Mouse (Mus musculus): ENCODE measurements around the gene Bcan.

Gene Bcan

DNA sequence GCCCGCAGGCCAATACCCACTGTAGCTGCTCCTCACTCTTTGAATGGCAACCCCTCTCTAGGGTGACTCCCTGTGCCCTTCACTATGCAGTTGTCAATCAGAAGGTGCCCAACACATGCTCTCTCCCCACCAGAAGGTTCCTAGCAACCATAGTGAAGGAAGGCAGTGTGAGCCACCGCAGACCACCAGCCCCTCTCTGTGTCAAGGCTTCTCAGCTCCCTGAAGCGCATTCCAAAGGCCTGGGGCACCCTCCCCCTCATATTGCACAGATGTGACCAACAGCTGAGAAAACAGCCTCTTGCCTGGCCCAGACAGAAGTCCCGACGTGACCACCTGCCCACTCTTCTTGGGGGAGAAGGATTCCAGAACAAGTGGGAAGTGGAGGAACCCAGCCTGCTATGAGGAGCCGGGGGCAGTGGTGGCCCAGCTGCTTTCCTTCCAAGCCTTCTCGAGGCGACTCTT lies 27.8 kb downstream of the Bcan start:
- DNase-seq (ENCODE audit: low spot score): no peak

- DNase-seq (ENCODE audit: low spot score): no peak
Observed at GRCm38 (mm10) chr3:87971489-87972202, 28.4 kb downstream of the Bcan start.

DNA sequence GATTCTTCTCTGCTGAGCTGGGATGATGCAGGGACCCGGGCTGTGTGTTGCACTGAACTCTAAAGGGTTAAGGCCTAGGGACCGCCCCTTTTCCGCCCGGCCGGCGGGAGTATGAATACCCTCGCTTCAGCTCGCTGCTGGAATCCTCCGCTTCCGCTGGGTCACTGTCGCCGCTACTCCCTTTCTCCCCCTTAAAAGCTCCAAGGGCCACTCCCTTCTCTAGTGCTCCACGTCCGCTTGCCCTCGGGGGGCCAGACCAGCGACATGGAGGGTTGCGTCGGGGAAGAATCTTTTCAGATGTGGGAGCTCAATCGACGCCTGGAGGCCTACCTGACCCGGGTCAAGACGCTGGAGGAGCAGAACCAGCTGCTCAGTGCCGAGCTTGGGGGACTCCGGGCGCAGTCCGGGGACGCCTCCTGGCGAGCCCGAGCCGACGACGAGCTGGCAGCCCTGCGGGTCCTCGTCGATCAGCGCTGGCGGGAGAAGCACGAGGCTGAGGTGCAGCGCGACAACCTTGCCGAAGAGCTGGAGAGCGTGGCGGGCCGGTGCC lies 29.0 kb downstream of the Bcan start, which contains the start of gene Nes:
Gene Nes (plus strand): TSS at position 140 of the 550 bp plus-strand sequence.
- peak; percentile 20 for DNase-seq (ENCODE audit: low spot score)

DNA sequence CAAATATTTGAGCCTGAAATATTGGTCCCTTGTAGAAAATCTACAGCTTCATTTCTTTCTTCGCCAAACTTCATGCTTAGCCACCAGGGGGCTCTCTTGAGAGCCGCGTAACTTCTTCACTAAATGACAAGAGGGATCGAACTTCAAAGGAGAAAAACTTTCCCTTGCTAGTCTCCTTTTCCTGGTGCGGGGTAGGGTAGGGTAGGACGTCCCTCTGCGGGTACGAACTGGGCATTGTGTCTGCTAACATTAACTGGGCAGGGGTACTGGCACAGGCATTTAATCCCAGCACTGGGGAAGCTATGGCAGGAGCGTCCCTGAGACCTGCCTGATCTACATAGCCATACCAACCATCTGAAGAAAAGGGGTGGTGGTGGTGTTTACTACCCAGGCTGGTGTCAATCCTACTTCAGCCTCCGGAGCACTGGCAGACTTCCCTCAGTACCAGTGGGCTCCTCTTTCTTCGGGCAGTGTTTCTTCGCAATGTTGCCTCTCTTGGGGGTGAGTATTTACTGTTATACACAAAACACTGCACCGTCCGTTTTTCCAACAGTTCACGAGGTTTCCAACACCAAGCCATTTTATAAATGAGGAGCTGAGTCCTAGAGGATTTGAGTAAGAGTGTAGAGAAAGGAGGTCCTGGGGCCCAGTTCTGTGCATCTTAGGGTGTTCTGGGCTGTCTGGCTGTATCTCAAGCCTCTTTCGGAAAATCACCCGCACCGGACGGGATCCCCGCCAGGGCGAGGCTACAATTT lies 29.7 kb downstream of the Bcan start:
- peak; percentile 59 for DNase-seq (ENCODE audit: low spot score)

- peak; percentile 65 for DNase-seq (ENCODE audit: low spot score)
Observed at GRCm38 (mm10) chr3:87960586-87961191, 39.3 kb downstream of the Bcan start.

GRCm38 (mm10) chr3:87960191-87960585 lies 39.8 kb downstream of the Bcan start:
- no peak for DNase-seq (ENCODE audit: low spot score)

- no peak for DNase-seq (ENCODE audit: low spot score)
Observed at GRCm38 (mm10) chr3:87959371-87959770, 40.7 kb downstream of the Bcan start.

GRCm38 (mm10) chr3:87958967-87959366 lies 41.1 kb downstream of the Bcan start:
- DNase-seq (ENCODE audit: low spot score): no peak

DNA sequence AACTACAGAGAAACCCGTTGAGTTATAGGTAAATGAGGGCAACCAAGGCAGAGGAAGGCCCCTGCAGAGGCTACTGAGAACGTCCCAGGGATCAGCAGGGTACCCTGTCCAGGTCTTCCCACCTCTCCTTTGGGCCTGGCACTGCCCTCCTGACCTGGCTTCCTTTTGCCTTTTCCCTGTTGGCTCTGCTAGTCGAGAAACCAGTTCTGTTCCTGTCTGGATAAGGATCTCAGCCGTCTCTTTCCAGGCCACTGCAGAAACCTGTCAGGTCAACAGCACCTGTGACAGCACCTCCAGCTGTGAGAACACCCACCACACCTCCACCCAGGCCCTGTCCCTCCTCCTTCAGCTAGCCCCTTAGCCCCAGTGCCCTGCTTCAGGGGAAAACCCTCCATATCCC lies 41.6 kb downstream of the Bcan start:
- DNase-seq (ENCODE audit: low spot score): no peak

- no peak for DNase-seq (ENCODE audit: low spot score)
Observed at GRCm38 (mm10) chr3:87958056-87958455, 42.0 kb downstream of the Bcan start.

DNA sequence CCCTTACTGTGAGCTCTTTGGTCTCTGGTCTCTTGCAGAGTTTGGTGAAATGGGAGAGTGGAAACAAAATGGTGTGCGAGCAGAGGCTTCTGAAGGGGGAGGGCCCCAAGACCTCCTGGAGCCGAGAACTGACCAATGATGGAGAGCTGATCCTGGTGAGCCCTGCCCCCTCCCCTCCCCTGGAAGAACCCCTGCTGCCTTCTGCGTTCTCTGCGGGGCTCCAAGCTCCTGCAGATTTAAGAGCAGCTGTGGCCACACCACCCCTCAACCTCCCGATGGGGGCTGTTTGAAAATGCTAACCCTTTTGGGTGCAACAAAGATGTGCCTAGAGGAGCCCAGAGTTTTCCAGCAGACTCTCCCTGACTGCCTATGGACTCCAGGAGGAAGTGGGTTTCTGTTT lies 47.6 kb downstream of the Bcan start:
- DNase-seq (ENCODE audit: low spot score): no peak

- DNase-seq (ENCODE audit: low spot score): no peak
Observed at GRCm38 (mm10) chr3:87951946-87952345, 48.1 kb downstream of the Bcan start.

DNA sequence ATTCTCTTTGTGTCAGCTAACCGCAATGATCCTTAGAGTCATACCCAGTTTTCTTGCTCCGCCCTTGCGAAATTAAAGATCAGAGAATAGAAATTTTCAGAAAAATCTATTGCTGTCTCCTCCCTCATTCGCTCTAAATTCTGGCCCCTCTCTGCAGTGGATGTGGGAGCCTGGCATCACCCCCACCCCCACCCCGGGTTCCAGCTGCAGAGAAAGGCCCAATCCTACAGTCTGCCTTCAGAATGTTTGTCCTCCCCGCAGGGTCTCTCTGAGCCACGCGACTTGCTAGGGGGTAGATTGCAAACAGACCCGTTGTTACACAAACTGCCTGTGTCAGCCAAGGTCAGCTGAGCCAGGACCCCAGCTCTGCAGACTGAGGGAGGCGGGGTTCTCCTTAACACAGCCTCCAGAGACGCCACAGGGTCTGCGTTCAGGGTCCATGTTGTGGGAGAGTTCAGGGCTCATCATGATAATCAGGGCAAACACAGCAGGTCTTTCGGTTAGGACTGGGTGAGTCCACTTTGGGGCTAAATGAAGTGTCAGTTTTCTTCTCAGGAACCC lies 50.0 kb downstream of the Bcan start:
- no peak for DNase-seq (ENCODE audit: low spot score)

GRCm38 (mm10) chr3:87949266-87949954 lies 50.6 kb downstream of the Bcan start:
- no peak for DNase-seq (ENCODE audit: low spot score)

DNA sequence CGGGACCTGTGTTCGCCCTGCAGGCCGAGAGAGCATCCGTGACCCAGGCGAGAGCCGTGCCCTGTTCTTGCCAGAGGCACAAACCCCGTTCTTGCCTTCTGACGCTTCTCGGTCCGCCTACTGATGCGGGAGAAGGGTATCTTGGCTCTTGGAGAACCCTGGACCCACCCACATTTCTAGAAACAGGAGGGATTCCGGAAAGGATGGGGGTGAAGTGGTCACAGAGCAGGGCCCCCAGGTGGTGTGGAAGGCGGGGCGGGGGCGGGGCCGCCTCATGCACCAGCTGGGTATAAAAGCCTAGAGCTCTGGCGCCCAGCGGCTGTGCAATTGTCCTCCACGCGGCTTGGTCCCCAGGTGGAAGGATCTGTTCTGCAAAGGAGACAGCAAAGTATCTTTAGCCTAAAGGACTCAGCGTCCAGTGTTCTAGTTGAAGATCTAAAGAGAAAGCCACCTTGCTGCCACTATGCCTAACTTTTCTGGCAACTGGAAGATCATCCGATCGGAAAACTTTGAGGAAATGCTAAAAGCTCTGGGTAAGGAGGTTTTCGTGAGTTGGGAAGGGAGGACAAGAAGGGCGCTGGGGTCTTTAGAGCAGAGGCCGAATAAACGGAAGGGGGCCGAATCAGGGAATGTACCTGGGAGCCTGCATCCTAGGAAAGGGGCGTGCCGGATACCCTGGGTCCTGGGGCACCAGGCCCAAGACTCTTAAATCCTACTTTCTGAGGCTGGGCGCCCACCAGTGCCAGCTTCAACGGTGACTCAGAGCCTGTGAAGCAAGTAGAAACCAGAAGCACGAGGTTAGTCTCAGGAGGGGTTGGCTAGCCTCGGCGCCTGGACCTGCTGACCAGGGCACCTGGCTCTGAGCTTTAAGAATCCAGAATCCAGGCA lies 51.4 kb downstream of the Bcan start, which contains the start of gene Crabp2:
Gene Crabp2 (plus strand): TSS at position 289 of the 888 bp plus-strand sequence.
- DNase-seq (ENCODE audit: low spot score): no peak

DNA sequence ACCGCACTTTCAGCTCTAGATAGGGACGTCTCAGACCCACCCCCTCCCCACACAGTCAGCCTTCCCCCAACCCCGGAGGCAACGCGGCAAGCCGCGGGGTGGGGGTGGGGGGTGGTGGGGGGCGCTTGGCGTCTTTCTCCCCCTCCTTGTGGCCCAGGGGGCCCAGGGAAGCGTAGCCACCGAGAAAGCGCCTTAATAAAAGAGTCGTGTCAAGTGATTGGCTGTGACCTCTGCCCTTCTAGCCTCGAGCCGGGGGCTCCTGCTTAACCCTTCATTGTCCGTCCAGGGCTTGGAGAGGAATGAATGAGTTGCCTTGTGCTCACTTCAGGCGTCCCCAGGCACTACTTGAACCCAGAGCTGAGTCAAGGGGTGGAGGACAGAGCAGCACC lies 52.2 kb downstream of the Bcan start:
- DNase-seq (ENCODE audit: low spot score): no peak

- no peak for DNase-seq (ENCODE audit: low spot score)
Observed at GRCm38 (mm10) chr3:87947056-87947810, 52.8 kb downstream of the Bcan start.

DNA sequence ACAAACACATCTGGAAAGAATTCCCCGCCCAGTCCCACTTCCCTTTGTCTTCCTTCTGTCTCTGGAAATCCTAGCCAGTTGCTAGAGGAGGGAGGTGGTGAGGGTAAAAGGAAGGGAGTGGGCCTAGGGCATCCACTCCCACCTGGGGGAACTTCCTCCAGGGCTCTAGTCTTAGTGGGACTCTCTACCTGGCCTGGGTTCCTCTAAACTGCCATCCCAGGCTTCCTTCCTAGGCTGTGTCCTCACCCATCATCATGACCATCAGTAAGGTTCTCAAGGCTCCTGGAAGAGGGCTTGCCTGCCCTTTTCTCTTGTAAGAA lies 53.5 kb downstream of the Bcan start:
- no peak for DNase-seq (ENCODE audit: low spot score)

DNA sequence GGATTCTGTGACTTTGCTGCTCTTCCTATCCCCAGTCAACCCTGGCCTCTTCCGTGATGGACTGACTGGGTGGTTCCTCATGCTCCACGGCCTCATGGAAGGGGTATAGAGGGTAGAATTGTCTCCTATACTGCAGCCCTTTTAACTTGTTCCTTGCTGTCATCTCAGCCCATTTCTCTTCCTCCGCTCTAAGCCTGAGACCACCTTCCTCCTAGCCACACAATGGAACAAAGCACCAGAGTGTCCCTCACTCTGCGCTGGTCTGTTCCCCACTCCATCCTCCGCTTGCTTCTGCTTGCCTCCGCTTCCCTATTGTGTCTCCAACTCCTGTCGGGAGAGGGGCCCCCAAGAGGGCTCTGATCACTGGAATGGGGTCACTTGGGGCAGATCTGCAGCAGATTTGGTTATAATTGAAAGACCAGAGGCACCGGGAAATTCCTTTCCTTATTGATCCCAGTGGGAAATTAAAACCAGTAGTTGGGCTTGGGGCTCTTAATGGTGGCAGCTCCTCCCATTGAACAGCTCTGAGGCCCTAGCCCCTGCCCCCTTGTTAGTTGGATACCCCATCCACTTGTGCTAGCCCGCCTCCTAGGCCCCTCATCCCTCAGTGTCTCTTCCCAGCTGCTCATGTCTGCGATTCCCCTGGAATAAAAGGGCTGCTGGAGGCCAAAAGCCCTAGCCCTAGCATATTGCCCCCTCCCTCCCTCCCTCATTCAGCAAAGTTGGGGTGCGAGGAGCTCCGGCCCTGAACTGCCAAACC lies 54.1 kb downstream of the Bcan start:
- DNase-seq (ENCODE audit: low spot score): no peak

All from T-cell, adult 2 months (primary cell).